Comparison of ENCODE assay signal across 12 mouse cellular contexts in genomic region chr7:48845213-48845973, GRCm38 (mm10). TPM values are rescaled to one million over a fixed set of nuclear protein-coding genes. Genes with fewer than 3 reads are reported as not detected.
DNase-seq lines count a peak whose midpoint lies in the region; ATAC-seq and TF ChIP-seq lines count a peak whose summit lies in the region.
"Had no signal": no experiment of that assay in that cellular context is flagged by ENCODE, and none has a peak within 500 bp of the region (broad histone marks: within the 10 kb centered on the region; RNA-seq: fewer than 3 reads in every experiment).

No protein-coding gene starts in this region.

- WGBS in kidney, embryonic 16.5 days: 59% methylated on average over 12 of the region's 12 CpGs
- 48% methylated on average over 12 of the region's 12 CpGs for WGBS in limb, embryonic 14.5 days

- peak; percentile 63; the same call in 1 of the 2 replicates for ATAC-seq in kidney, embryonic 16.5 days (ENCODE audit: low FRiP score, low TSS enrichment)
- peak; percentile 75 for ATAC-seq in limb, embryonic 14.5 days (ENCODE audit: low FRiP score, low read depth)
- ATAC-seq: forebrain, postnatal 0 days had no signal

- no peak overlapping the region for H3K9ac ChIP-seq in kidney, embryonic 16.5 days (replicated peaks; ENCODE audit: low read length)
- H3K9ac ChIP-seq in limb, embryonic 14.5 days (ENCODE audit: low read depth, low read length, severe bottlenecking): no peak overlapping the region
- H3K9ac ChIP-seq: forebrain, postnatal 0 days; liver, embryonic 14.5 days had no signal

- no peaks in the 10 kb centered on the region for H3K36me3 ChIP-seq in kidney, embryonic 16.5 days (ENCODE audit: insufficient read depth, low read length)
- no peaks in the 10 kb centered on the region for H3K36me3 ChIP-seq in limb, embryonic 14.5 days (ENCODE audit: control insufficient read depth, insufficient read depth, low read length)

- H3K9me3 ChIP-seq in kidney, embryonic 16.5 days (ENCODE audit: low read length): no peaks in the 10 kb centered on the region
- no peaks in the 10 kb centered on the region for H3K9me3 ChIP-seq in limb, embryonic 14.5 days (ENCODE audit: control insufficient read depth, low read length)

- DNase-seq in kidney, adult 9 months: no peak
- DNase-seq in embryo, embryonic 11.5 days (ENCODE audit: low read depth, low spot score): peak; percentile 27
- DNase-seq in forelimb bud, embryonic 11.5 days (ENCODE audit: low read depth, low spot score): peak; percentile 76
- DNase-seq in limb, embryonic 14.5 days (ENCODE audit: low spot score): peak; percentile 67
- no peak for DNase-seq in left cerebral cortex, postnatal 4 days
- DNase-seq in spleen, adult 12 weeks (ENCODE audit: low spot score): no peak
- DNase-seq: forebrain, postnatal 0 days; kidney, postnatal 14 days; midbrain, embryonic 14.5 days had no signal

- H3K27ac ChIP-seq in kidney, embryonic 16.5 days (ENCODE audit: low read length): no peak overlapping the region
- peak overlapping the region; percentile 53 for H3K27ac ChIP-seq in limb, embryonic 14.5 days (replicated peaks; ENCODE audit: low read depth, low read length)
- H3K27ac ChIP-seq: liver, embryonic 14.5 days had no signal

- no peak overlapping the region for H3K4me3 ChIP-seq in kidney, embryonic 16.5 days (ENCODE audit: low read length)
- H3K4me3 ChIP-seq in limb, embryonic 14.5 days (replicated peaks; ENCODE audit: low read length): no peak overlapping the region

- H3K4me2 ChIP-seq in kidney, embryonic 16.5 days (replicated peaks; ENCODE audit: low read depth, low read length): no peak overlapping the region
- no peak overlapping the region for H3K4me2 ChIP-seq in limb, embryonic 14.5 days (replicated peaks; ENCODE audit: low read depth, low read length, severe bottlenecking)

- no peaks in the 10 kb centered on the region for H3K27me3 ChIP-seq in kidney, embryonic 16.5 days (ENCODE audit: insufficient read depth, low read length)
- H3K27me3 ChIP-seq in limb, embryonic 14.5 days (ENCODE audit: control insufficient read depth, insufficient read depth, low read length): no peaks in the 10 kb centered on the region

- intact Hi-C loops in left cerebral cortex, postnatal 4 days (cut with DNase I): no loop called here

- H3K4me1 ChIP-seq in kidney, embryonic 16.5 days (ENCODE audit: insufficient read depth, low read length): peaks cover 4% of the 10 kb centered on the region; the same call in 1 of the 2 replicates
- peaks cover 7% of the 10 kb centered on the region; the same call in 1 of the 2 replicates for H3K4me1 ChIP-seq in limb, embryonic 14.5 days (ENCODE audit: control insufficient read depth, insufficient read depth, low read length)

- no peak for TF ChIP-seq POLR2A in limb, embryonic 14.5 days (IDR thresholded peaks at IDR 0.05; ENCODE audit: borderline replicate concordance, extremely low read depth, insufficient read depth, insufficient read length)

RNA-seq across cellular contexts. Expression of gene Csrp3, which starts 2.4 kb away (rescaled TPM):
- 4.2 and 5.0 TPM in 2 replicates for polyA plus RNA-seq in kidney, embryonic 16.5 days (2015; fragmentation: Nextera tagmentation; extraction: Ambion mirVana)
- 11.6 and 18.2 TPM in 2 replicates for polyA plus RNA-seq in limb, embryonic 14.5 days (2012; rRNA removed)
- 45.7 and 71.9 TPM in 2 replicates for polyA plus RNA-seq in limb, embryonic 14.5 days (2014; fragmentation: Nextera tagmentation; extraction: Ambion mirVana)
- total RNA-seq in left cerebral cortex, postnatal 4 days (2021): not detected
- total RNA-seq: forebrain, postnatal 0 days; layer of hippocampus, postnatal 25 days had no signal
- polyA plus RNA-seq: forebrain, postnatal 0 days had no signal

RNA-seq across cellular contexts. Expression of gene E2f8, which starts 36.0 kb away (rescaled TPM):
- polyA plus RNA-seq in kidney, embryonic 16.5 days (2015; fragmentation: Nextera tagmentation; extraction: Ambion mirVana): 16.5 and 22.4 TPM in 2 replicates
- polyA plus RNA-seq in limb, embryonic 14.5 days (2012; rRNA removed): 21.7 and 23.4 TPM in 2 replicates
- polyA plus RNA-seq in limb, embryonic 14.5 days (2014; fragmentation: Nextera tagmentation; extraction: Ambion mirVana): 15.3 and 16.7 TPM in 2 replicates
- total RNA-seq in left cerebral cortex, postnatal 4 days (2021): 1 to 10 TPM; 3.2 to 4.4 TPM

RNA-seq across cellular contexts. Expression of gene Zdhhc13, which starts 56.6 kb away (rescaled TPM):
- 43.8 and 46.0 TPM in 2 replicates for polyA plus RNA-seq in kidney, embryonic 16.5 days (2015; fragmentation: Nextera tagmentation; extraction: Ambion mirVana)
- 28.5 and 34.1 TPM in 2 replicates for polyA plus RNA-seq in limb, embryonic 14.5 days (2012; rRNA removed)
- 30.4 and 30.5 TPM in 2 replicates for polyA plus RNA-seq in limb, embryonic 14.5 days (2014; fragmentation: Nextera tagmentation; extraction: Ambion mirVana)
- 10 to 100 TPM; 29.9 to 32.6 TPM for total RNA-seq in left cerebral cortex, postnatal 4 days (2021)

Comparison
In these comparisons a context has a peak if more than half of its experiments do, and no peak if none do; other contexts are left out.
1. DNase-seq: peak in embryo, embryonic 11.5 days (single experiment), forelimb bud, embryonic 11.5 days (single experiment) and limb, embryonic 14.5 days (single experiment); none in kidney, adult 9 months (single experiment), left cerebral cortex, postnatal 4 days (single experiment) and spleen, adult 12 weeks (single experiment).